Mouse (Mus musculus): ENCODE measurements around the gene Sult1d1.
A peak's percentile ranks its signal among the peaks of the same experiment; 100 is the strongest.
"Not testable (repeated sequence)": the region's sequence is repeated elsewhere in the genome, so short reads cannot be mapped to it uniquely, and the experiment has no call there.

Gene Sult1d1

GRCm38 (mm10) chr5:87568845-87569244 is at the start of gene Sult1d1:
TSS of gene Sult1d1 (minus strand) at chr5:87569027.
- no peak for DNase-seq (ENCODE audit: low read depth, low spot score)

DNA sequence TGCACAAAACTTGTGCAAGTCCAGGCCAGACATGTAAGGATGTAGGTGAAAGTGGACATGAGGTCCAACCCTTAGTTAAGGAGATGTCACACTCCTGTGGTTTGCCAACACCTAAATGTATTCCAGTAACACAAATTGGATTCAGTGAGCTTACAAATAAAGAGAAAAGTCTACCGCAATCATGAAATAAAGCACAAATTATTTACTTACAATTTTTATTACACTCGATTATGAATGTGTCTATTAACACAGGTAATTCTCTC is 46.2 kb upstream of the Sult1d1 start:
- no peak for DNase-seq (ENCODE audit: low read depth, low spot score)

- no peak for DNase-seq (ENCODE audit: low read depth, low spot score)
Observed at GRCm38 (mm10) chr5:87614364-87615127, 45.7 kb upstream of the Sult1d1 start.

- DNase-seq (ENCODE audit: low read depth, low spot score): no peak
Observed at GRCm38 (mm10) chr5:87601018-87601417, 32.2 kb upstream of the Sult1d1 start.

DNA sequence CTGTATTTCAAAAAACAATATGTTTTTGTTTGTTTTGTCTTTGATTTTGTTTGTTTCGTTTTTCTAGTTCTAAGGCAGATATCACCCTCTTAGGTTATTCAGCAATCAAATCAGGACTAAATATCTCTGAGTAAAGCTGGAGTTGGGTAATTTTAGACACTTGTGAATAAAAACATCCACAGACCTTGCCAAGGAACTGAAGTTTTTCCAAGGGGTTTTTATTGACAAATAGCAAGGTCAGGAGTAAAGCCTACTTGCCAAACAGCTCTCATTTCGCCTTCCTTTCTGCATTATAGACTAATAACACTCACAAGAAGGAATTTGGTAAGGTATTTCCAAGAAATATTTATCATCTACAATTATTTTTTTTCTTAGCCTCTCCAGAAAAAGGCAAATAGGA is 29.1 kb upstream of the Sult1d1 start:
- DNase-seq (ENCODE audit: low read depth, low spot score): no peak

DNA sequence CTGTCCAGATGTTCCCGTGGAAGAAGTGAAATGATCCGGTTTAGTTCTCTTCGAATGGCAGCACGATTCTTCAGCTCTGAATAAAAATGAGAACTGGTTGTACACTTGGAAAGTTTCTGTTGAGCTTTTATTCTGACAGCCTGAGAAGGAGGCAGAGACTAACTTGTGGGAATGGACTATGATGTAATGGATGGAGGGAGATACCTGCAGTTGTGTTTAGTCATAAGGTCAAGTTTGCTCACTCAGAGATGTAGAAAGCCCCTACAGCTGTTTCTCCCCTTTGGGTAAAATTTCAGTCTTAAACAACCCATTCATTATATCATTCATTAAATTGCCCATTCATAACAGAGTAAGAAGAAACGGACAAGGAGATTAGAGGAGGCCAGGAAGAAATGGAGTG is 22.7 kb upstream of the Sult1d1 start, which contains the start of gene Sult1e1:
Gene Sult1e1, minus strand, starts transcription at position 101 of the 400 bp plus-strand sequence.
- DNase-seq (ENCODE audit: low read depth, low spot score): no peak

- no peak for DNase-seq (ENCODE audit: low read depth, low spot score)
Observed at GRCm38 (mm10) chr5:87589916-87590315, 21.1 kb upstream of the Sult1d1 start.

DNA sequence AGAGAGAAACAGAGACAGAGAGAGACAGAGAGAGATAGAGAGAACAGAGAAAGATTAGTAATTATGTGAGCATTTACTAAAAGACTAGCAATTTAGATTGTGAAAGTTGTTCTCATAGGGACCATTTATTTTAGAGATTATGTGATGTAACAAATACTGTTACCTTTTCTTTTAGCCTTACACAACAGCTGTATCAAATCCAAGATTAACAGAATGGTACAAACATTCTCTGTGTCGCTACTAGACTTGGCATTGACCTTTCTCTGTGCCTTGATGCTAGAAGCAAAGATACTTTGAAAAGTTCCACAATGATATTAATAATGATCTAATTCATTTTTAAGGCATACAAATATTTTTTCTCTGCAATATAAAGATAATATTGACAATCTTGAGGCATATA is 11.6 kb upstream of the Sult1d1 start:
- DNase-seq (ENCODE audit: low read depth, low spot score): no peak

GRCm38 (mm10) chr5:87574174-87574573 is 5.3 kb upstream of the Sult1d1 start:
- DNase-seq (ENCODE audit: low read depth, low spot score): no peak

DNA sequence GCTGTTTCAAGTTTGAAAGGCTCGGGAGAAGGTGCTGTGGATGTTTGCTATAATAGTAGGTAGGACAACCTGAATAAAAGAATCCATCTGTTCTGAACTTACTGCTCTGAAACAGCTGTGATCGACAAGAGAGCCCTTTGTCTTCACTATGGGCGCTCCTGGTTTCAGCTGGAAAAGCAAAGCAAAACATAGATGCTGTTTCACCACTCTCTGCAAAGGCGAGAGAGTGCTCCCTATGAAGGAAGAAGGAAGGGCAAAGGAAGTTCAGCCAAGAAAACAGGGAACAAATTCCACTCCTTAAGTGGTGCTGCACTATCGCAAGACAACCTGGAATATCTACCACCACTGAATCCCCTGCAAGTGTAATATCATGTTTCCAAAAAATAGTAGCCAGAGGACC is 4.7 kb upstream of the Sult1d1 start:
- peak; percentile 12 for DNase-seq (ENCODE audit: low read depth, low spot score)

- DNase-seq (ENCODE audit: low read depth, low spot score): no peak
Observed at GRCm38 (mm10) chr5:87572781-87573180, 4.0 kb upstream of the Sult1d1 start.

- DNase-seq (ENCODE audit: low read depth, low spot score): no peak
Observed at GRCm38 (mm10) chr5:87567306-87567705, 1.5 kb downstream of the Sult1d1 start.

DNA sequence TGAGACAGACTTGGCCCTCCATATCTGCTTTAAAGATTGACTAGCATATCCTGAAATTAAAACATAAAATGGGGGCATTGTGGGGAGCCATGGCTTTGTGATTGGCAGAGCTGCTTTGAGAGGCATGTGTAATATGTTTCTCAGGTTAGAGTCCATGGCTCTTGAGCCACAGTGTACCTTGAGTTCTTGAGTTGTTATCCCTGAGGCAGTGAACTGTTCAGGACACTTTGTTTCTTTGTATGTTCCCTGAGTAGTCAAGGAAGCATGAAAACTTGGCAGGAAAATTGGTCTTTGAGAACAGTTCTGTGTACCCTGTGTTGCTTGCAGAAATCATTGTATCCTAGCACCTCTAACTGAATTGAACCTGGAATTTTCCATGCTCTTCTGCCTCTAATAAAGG is 5.9 kb downstream of the Sult1d1 start:
- DNase-seq (ENCODE audit: low read depth, low spot score): no peak

DNA sequence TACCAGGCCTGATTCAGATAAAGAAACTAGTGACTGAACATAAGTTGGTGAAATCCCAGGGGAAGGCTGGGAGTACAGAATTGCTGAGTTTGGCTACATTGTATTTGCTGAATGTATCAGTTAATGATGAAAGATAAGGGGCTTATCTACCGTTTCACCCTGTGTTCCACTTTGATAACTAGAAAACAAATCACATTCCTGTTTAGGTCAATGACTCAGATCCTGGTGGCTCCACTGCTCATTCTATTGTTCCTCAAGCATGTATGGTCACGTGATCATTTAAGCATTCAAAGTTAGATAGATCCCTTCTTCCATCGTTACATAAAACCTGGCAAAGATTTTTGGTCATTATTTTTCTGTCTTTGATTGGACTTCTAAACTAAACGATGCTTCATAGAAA is 6.3 kb downstream of the Sult1d1 start:
- DNase-seq (ENCODE audit: low read depth, low spot score): no peak

DNA sequence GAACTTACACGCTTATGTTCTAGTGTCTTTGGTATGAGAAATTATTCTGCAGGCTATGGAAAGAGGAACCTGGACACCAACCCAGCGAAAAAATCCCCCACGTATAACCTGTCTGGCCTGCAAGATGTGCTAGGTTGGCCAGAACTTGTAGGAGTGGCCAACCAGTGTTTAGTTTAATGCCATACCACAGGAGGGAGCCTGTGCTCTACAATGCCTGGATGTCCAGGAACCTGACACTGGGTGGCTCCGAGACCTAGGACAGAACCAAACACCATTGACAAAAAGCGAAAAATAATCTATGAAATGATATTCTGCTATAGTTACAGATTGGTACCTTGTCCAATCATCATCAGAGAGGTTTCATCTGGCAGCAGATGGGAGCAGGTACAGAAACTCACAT is 8.7 kb downstream of the Sult1d1 start:
- DNase-seq (ENCODE audit: low read depth, low spot score): no peak

GRCm38 (mm10) chr5:87550935-87551334 is 17.9 kb downstream of the Sult1d1 start:
- DNase-seq (ENCODE audit: low read depth, low spot score): no peak

DNA sequence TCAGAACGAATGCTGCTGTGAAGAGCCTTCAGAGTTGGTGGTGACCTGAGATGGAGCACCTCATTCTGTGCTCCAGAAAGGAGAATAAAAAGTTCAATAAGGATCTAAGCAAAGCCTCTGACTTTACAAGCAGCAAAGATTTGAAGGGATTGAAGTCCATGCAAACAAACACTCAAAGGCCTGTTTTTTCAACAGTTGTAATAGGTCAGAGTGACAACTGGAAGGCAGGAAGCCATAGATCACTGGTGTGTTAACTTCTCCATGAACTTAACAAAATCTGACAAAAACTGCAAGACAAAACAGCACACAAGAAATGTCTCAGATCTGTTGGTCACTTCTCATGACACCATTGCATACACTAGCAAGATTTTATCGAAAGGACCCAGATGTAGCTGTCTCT is 30.7 kb downstream of the Sult1d1 start, which contains the start of gene Sult1b1:
Gene Sult1b1, minus strand, starts transcription at position 85 of the 400 bp plus-strand sequence.
- DNase-seq (ENCODE audit: low read depth, low spot score): no peak

GRCm38 (mm10) chr5:87535994-87536644 is 32.7 kb downstream of the Sult1d1 start:
- no peak for DNase-seq (ENCODE audit: low read depth, low spot score)

DNA sequence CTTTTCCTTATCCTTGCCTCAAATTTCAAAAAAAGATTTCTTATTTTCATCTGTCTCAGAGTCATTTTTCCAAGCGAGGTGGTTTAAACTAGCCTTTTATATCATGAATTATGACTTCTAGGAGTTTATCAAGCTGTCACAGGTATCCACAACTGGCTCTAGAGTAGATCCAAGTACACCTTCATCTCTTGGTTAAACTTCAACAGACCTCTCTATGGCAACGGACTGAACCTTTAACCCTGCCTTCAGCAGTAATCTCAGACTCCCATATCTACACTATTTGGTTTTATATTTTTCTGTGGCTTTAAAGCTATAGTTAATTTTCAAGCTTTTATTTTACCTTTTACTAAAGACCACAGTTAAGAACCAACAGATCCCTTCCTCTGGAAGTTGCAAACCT is 36.5 kb downstream of the Sult1d1 start:
- no peak for DNase-seq (ENCODE audit: low read depth, low spot score)

DNA sequence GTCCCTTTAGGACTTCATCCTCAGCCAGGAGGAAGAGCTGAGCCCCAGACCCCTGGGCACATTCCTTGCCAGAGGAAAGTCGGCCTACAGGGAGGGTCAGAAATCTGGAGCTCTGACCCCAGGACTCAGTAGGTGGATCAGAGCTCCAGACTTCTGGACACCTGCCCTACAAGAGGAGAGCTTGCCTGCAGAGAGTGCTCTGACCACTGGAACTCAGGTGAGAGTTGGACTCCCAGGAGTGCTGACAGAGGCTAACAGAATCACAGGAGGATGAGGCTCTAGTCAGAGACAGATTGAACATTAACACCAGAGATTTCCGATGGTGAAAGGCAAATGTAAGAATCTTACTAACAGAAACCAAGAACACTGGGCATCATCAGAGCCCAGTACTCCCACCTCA is 45.3 kb downstream of the Sult1d1 start:
- not testable (repeated sequence) for DNase-seq (ENCODE audit: low read depth, low spot score)

- no peak for DNase-seq (ENCODE audit: low read depth, low spot score)
Observed at GRCm38 (mm10) chr5:87505776-87506458, 62.9 kb downstream of the Sult1d1 start.

Measured in mesoderm, embryonic 11.5 days (tissue).